Mouse (Mus musculus) ES-Bruce4 (cell line): Measurements from ENCODE around the gene Paqr8.

Source experiments
- CTCF ChIP-seq: IDR thresholded peaks from one replicate; pipeline ENCODE4 v1.8.1; 2011; ENCODE audit warnings: low read depth, low read length
- POLR2A ChIP-seq: IDR thresholded peaks from one replicate; pipeline ENCODE4 v1.8.1; 2011; ENCODE audit warnings: low read length; ENCODE audit not compliant: insufficient read depth

- peak; percentile 72 for TF ChIP-seq CTCF
- TF ChIP-seq POLR2A, result no peak
Observed at GRCm38 (mm10) chr1:20933457-20933856, 43.1 kb downstream of the Paqr8 start.
